Mouse (Mus musculus): ENCODE results near the gene Nudt22.

Nudt22 gene

DNA sequence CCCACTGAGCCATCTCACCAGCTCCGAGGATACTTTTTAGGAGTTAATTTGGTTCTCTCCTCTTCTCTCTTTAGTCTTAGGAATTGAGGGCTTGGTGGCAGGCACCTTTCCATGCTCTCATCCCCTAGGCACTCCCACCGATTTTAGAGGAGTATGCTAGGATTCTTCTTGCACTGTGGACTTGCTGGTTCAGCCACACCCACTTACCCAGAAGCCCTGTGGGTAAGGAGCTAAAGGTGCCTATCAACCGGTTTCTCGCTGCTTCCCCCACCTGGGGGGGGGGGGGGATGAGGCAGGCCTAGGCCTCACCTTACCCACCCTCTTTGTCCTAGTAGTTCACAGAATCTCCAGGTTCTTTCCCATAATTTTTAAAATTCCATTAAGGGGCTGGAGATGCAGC, 48.2 kb downstream of the Nudt22 start:
- DNase-seq: no peak

GRCm38 (mm10) chr19:6943709-6944108, 52.2 kb downstream of the Nudt22 start:
- DNase-seq: no peak
